Mouse (Mus musculus) ES-E14 (cell line): ENCODE measurements around the gene Plbd1.

Experiments
- CHD2 ChIP-seq: IDR thresholded peaks from 2 replicates; pipeline ENCODE4 v1.6.1; 2014; ENCODE audit warnings: mild to moderate bottlenecking, low read depth, low read length, inconsistent platforms
- HCFC1 ChIP-seq: IDR thresholded peaks from 2 replicates; pipeline ENCODE4 v1.6.1; 2012; ENCODE audit warnings: low read length, inconsistent platforms, borderline replicate concordance; ENCODE audit not compliant: insufficient read depth

DNA sequence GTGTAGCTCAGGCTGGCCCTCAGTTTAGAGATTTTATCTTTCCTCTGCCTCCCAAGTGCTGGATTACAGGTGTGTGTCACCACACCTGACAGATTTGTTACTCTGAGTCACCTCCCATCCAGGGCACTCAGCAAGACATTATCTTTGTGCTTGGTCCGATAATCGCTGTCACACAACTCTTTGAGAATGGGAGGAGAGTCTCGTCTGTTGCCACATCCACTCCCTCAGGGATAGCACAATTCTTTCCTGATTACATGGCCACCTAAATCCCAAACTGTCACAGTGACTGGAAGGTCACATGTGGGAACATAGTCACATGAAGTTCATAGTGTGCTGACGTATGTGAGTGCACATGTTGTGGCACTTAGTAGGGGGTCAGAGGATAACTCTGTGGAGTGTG lies 3.4 kb downstream of the Plbd1 start:
- TF ChIP-seq CHD2 (no peak), HCFC1 (no peak)
